Mouse (Mus musculus): ENCODE data around the gene Pan3. TPM values are rescaled to one million over a fixed set of nuclear protein-coding genes. Genes with fewer than 3 reads are reported as not detected.
A peak's percentile ranks its signal among the peaks of the same experiment; 100 is the strongest.

Gene Pan3
- polyA plus RNA-seq, 1 experiment from 2014 or later: 36.4 TPM

DNA sequence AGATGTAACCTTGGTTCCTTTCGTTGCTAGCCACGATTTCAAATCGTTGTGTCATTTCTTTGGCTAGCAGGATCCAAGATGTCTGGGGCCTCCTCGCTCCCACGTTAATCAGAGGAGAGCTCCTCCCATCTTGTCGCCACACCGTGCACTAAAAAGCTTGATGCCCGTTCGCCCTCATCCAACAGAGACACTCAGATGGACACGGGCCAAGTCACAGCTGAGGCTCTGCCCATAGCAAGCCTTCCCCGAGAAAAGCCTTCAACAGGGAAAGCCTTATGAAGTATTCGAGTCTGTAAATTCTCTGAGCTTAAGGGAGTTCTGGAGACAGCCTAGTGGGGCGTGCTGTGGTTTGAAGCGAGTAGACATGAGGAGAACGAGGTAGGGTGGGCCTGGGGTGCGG lies 167.9 kb downstream of the Pan3 start:
- H3K27ac ChIP-seq (ENCODE audit: low read depth, low read length): no peak overlapping the region
- peak; percentile 17; the same call in 1 of the 2 replicates for ATAC-seq
- H3K4me2 ChIP-seq (ENCODE audit: low read length): no peak overlapping the region; the same call in 1 of the 2 replicates
- H3K36me3 ChIP-seq (ENCODE audit: control insufficient read depth, insufficient read depth, low read length): no peaks in the 10 kb centered on the region
- WGBS: 55% methylated on average over 16 of the region's 16 CpGs
- no peak overlapping the region for H3K4me3 ChIP-seq (ENCODE audit: low read length)
- peaks cover 5% of the 10 kb centered on the region for H3K4me1 ChIP-seq (ENCODE audit: control insufficient read depth, insufficient read depth, low read depth, low read length)
- H3K9ac ChIP-seq (ENCODE audit: low read depth, low read length): no peak overlapping the region
- H3K9me3 ChIP-seq (ENCODE audit: control insufficient read depth, low read length): no peaks in the 10 kb centered on the region
- no peaks in the 10 kb centered on the region for H3K27me3 ChIP-seq (replicated peaks; ENCODE audit: control insufficient read depth, insufficient read depth, low read length)

Other genes starting within 250 kb of the Pan3 start
- 3.2 and 3.5 TPM in 2 replicates for gene Gsx1, start 241.5 kb upstream of the Pan3 start, polyA plus RNA-seq (2015; fragmentation: Nextera tagmentation; extraction: Ambion mirVana)
- not detected in 2 replicates for gene Pdx1, start 160.2 kb upstream of the Pan3 start, polyA plus RNA-seq (2015; fragmentation: Nextera tagmentation; extraction: Ambion mirVana)
- gene Cdx2, start 122.9 kb upstream of the Pan3 start, polyA plus RNA-seq (2015; fragmentation: Nextera tagmentation; extraction: Ambion mirVana): not detected in 2 replicates
- not detected in 2 replicates for gene Urad, start 107.7 kb upstream of the Pan3 start, polyA plus RNA-seq (2015; fragmentation: Nextera tagmentation; extraction: Ambion mirVana)
- gene Flt3, start 29.7 kb upstream of the Pan3 start, polyA plus RNA-seq (2015; fragmentation: Nextera tagmentation; extraction: Ambion mirVana): 1.8 and 2.3 TPM in 2 replicates